Mouse (Mus musculus): ENCODE measurements around the gene Egr2. TPM values are rescaled to one million over a fixed set of nuclear protein-coding genes. Genes with fewer than 3 reads are reported as not detected.

Egr2 gene
- polyA plus RNA-seq, 1 experiment from 2014 or later, result 0.60 TPM

GRCm38 (mm10) chr10:67497144-67497892 is 38.0 kb upstream of the Egr2 start:
- no peak overlapping the region for H3K4me2 ChIP-seq (replicated peaks; ENCODE audit: low read depth)
- no peak for ATAC-seq
- no peaks in the 10 kb centered on the region for H3K9me3 ChIP-seq (ENCODE audit: control insufficient read depth)
- H3K27me3 ChIP-seq (replicated peaks; ENCODE audit: control insufficient read depth, insufficient read depth, low read length), result no peaks in the 10 kb centered on the region
- no peak overlapping the region for H3K27ac ChIP-seq (ENCODE audit: low read depth, low read length)
- no peaks in the 10 kb centered on the region for H3K4me1 ChIP-seq (replicated peaks; ENCODE audit: control insufficient read depth, insufficient read depth, low read length)
- TF ChIP-seq CTCF (IDR thresholded peaks at IDR 0.05; ENCODE audit: low read depth), result no peak
- no peaks in the 10 kb centered on the region for H3K36me3 ChIP-seq (ENCODE audit: control insufficient read depth, insufficient read depth)
- 90% methylated on average over 15 of the region's 15 CpGs for WGBS
- no peak overlapping the region for H3K4me3 ChIP-seq (ENCODE audit: low read depth, low read length)
- no peak overlapping the region for H3K9ac ChIP-seq (ENCODE audit: low read depth, low read length)

GRCm38 (mm10) chr10:67497951-67498350 is 37.3 kb upstream of the Egr2 start:
- H3K27ac ChIP-seq (ENCODE audit: low read depth, low read length), result no peak overlapping the region
- no peak for ATAC-seq
- no peaks in the 10 kb centered on the region for H3K9me3 ChIP-seq (ENCODE audit: control insufficient read depth)
- no peak overlapping the region for H3K4me3 ChIP-seq (ENCODE audit: low read depth, low read length)
- no peak overlapping the region for H3K9ac ChIP-seq (ENCODE audit: low read depth, low read length)
- no peaks in the 10 kb centered on the region for H3K27me3 ChIP-seq (replicated peaks; ENCODE audit: control insufficient read depth, insufficient read depth, low read length)
- H3K4me1 ChIP-seq (replicated peaks; ENCODE audit: control insufficient read depth, insufficient read depth, low read length), result no peaks in the 10 kb centered on the region
- H3K4me2 ChIP-seq (replicated peaks; ENCODE audit: low read depth), result no peak overlapping the region
- no peaks in the 10 kb centered on the region for H3K36me3 ChIP-seq (ENCODE audit: control insufficient read depth, insufficient read depth)
- 91% methylated on average over 9 of the region's 9 CpGs for WGBS
- TF ChIP-seq CTCF (IDR thresholded peaks at IDR 0.05; ENCODE audit: low read depth), result no peak

GRCm38 (mm10) chr10:67503320-67503995 is 31.8 kb upstream of the Egr2 start:
- WGBS, result 56% methylated on average over 15 of the region's 15 CpGs
- Histone ChIP-seq H3K27ac (ENCODE audit: low read depth, low read length) (no peak overlapping the region), H3K4me1 (replicated peaks; ENCODE audit: control insufficient read depth, insufficient read depth, low read length) (no peaks in the 10 kb centered on the region), H3K36me3 (ENCODE audit: control insufficient read depth, insufficient read depth) (no peaks in the 10 kb centered on the region), H3K9ac (ENCODE audit: low read depth, low read length) (no peak overlapping the region), H3K9me3 (ENCODE audit: control insufficient read depth) (no peaks in the 10 kb centered on the region), H3K4me3 (ENCODE audit: low read depth, low read length) (no peak overlapping the region), H3K4me2 (replicated peaks; ENCODE audit: low read depth) (0 out of 2 replicates have a peak overlapping the region, but pooled peaks have one; percentile 9), H3K27me3 (replicated peaks; ENCODE audit: control insufficient read depth, insufficient read depth, low read length) (no peaks in the 10 kb centered on the region)
- no peak for TF ChIP-seq CTCF (IDR thresholded peaks at IDR 0.05; ENCODE audit: low read depth)
- ATAC-seq, result no peak

- Histone ChIP-seq H3K4me2 (replicated peaks; ENCODE audit: low read depth) (0 out of 2 replicates have a peak overlapping the region, but pooled peaks have one; percentile 9), H3K4me3 (ENCODE audit: low read depth, low read length) (no peak overlapping the region), H3K27ac (ENCODE audit: low read depth, low read length) (no peak overlapping the region), H3K4me1 (replicated peaks; ENCODE audit: control insufficient read depth, insufficient read depth, low read length) (no peaks in the 10 kb centered on the region), H3K9me3 (ENCODE audit: control insufficient read depth) (no peaks in the 10 kb centered on the region), H3K36me3 (ENCODE audit: control insufficient read depth, insufficient read depth) (no peaks in the 10 kb centered on the region), H3K9ac (ENCODE audit: low read depth, low read length) (no peak overlapping the region), H3K27me3 (replicated peaks; ENCODE audit: control insufficient read depth, insufficient read depth, low read length) (no peaks in the 10 kb centered on the region)
- ATAC-seq, result no peak
- TF ChIP-seq CTCF (IDR thresholded peaks at IDR 0.05; ENCODE audit: low read depth), result no peak
- 59% methylated on average over 5 of the region's 5 CpGs for WGBS
Observed at GRCm38 (mm10) chr10:67504046-67504445, 31.2 kb upstream of the Egr2 start.

GRCm38 (mm10) chr10:67505248-67505647 is 30.0 kb upstream of the Egr2 start:
- Histone ChIP-seq H3K4me2 (replicated peaks; ENCODE audit: low read depth) (no peak overlapping the region), H3K9ac (ENCODE audit: low read depth, low read length) (no peak overlapping the region), H3K27me3 (replicated peaks; ENCODE audit: control insufficient read depth, insufficient read depth, low read length) (no peaks in the 10 kb centered on the region), H3K27ac (ENCODE audit: low read depth, low read length) (no peak overlapping the region), H3K9me3 (ENCODE audit: control insufficient read depth) (no peaks in the 10 kb centered on the region), H3K4me1 (replicated peaks; ENCODE audit: control insufficient read depth, insufficient read depth, low read length) (no peaks in the 10 kb centered on the region), H3K4me3 (ENCODE audit: low read depth, low read length) (no peak overlapping the region), H3K36me3 (ENCODE audit: control insufficient read depth, insufficient read depth) (no peaks in the 10 kb centered on the region)
- no peak for ATAC-seq
- 65% methylated on average over 3 of the region's 3 CpGs for WGBS
- TF ChIP-seq CTCF (IDR thresholded peaks at IDR 0.05; ENCODE audit: low read depth), result no peak

- Histone ChIP-seq H3K4me3 (ENCODE audit: low read depth, low read length) (no peak overlapping the region), H3K4me2 (replicated peaks; ENCODE audit: low read depth) (no peak overlapping the region), H3K9ac (ENCODE audit: low read depth, low read length) (no peak overlapping the region), H3K9me3 (ENCODE audit: control insufficient read depth) (no peaks in the 10 kb centered on the region), H3K27ac (ENCODE audit: low read depth, low read length) (no peak overlapping the region), H3K36me3 (ENCODE audit: control insufficient read depth, insufficient read depth) (no peaks in the 10 kb centered on the region), H3K4me1 (replicated peaks; ENCODE audit: control insufficient read depth, insufficient read depth, low read length) (no peaks in the 10 kb centered on the region), H3K27me3 (replicated peaks; ENCODE audit: control insufficient read depth, insufficient read depth, low read length) (no peaks in the 10 kb centered on the region)
- 77% methylated on average over 8 of the region's 8 CpGs for WGBS
- no peak for ATAC-seq
- no peak for TF ChIP-seq CTCF (IDR thresholded peaks at IDR 0.05; ENCODE audit: low read depth)
Observed at GRCm38 (mm10) chr10:67512211-67512610, 23.1 kb upstream of the Egr2 start.

All from intestine, postnatal 0 days (tissue).